Mouse (Mus musculus) frontal cortex, postnatal 36 days (tissue): ENCODE measurements around the gene Cwc27.

Experiments
- DNase-seq, 2 experiments: peaks; one replicate each; pipeline ENCODE4 v3.0.0; 2022; ENCODE audit warnings: low spot score in 2 of 2

Cwc27 gene

GRCm38 (mm10) chr13:104645778-104646425, 171.0 kb downstream of the Cwc27 start:
- DNase-seq, result no peak

- no peak for DNase-seq
Measured at GRCm38 (mm10) chr13:104644185-104644584, 172.8 kb downstream of the Cwc27 start.

GRCm38 (mm10) chr13:104640694-104641454, 176.1 kb downstream of the Cwc27 start:
- DNase-seq, result no peak

GRCm38 (mm10) chr13:104638988-104639387, 178.0 kb downstream of the Cwc27 start:
- DNase-seq, result no peak

- DNase-seq, result no peak
Measured at GRCm38 (mm10) chr13:104635965-104636462, 180.9 kb downstream of the Cwc27 start.

GRCm38 (mm10) chr13:104634708-104635107, 182.2 kb downstream of the Cwc27 start:
- DNase-seq, result no peak

- DNase-seq, result no peak
Measured at GRCm38 (mm10) chr13:104632427-104633167, 184.3 kb downstream of the Cwc27 start.

- no peak for DNase-seq
Measured at GRCm38 (mm10) chr13:104631621-104632205, 185.2 kb downstream of the Cwc27 start.

GRCm38 (mm10) chr13:104630808-104631207, 186.1 kb downstream of the Cwc27 start:
- no peak for DNase-seq

GRCm38 (mm10) chr13:104629621-104630020, 187.3 kb downstream of the Cwc27 start:
- DNase-seq, result no peak

GRCm38 (mm10) chr13:104628019-104628418, 188.9 kb downstream of the Cwc27 start:
- DNase-seq, result no peak

GRCm38 (mm10) chr13:104627169-104627909, 189.6 kb downstream of the Cwc27 start:
- DNase-seq, result no peak

- no peak for DNase-seq
Measured at GRCm38 (mm10) chr13:104623130-104623891, 193.6 kb downstream of the Cwc27 start.

- DNase-seq, result no peak
Measured at GRCm38 (mm10) chr13:104622102-104622743, 194.7 kb downstream of the Cwc27 start.

GRCm38 (mm10) chr13:104620423-104620822, 196.5 kb downstream of the Cwc27 start:
- DNase-seq, result no peak

GRCm38 (mm10) chr13:104619503-104620288, 197.2 kb downstream of the Cwc27 start:
- DNase-seq, result peak; percentile 27 to 74

- no peak for DNase-seq
Measured at GRCm38 (mm10) chr13:104617201-104617600, 199.7 kb downstream of the Cwc27 start.

GRCm38 (mm10) chr13:104615999-104616810, 200.7 kb downstream of the Cwc27 start:
- DNase-seq, result no peak
